Mouse (Mus musculus) gastrocnemius, postnatal 4 days (tissue): ENCODE measurements at regions not wholly inside any gene's neighbourhood (a gene's known extent, or its start where the extent isn't known, plus 50 kb on each side); places are given as distances from the start of the nearest gene placed in this dataset.
"Not testable (repeated sequence)": the region's sequence is repeated elsewhere in the genome, so short reads cannot be mapped to it uniquely, and the experiment has no call there.

Experiments used
- DNase-seq, 2 experiments: peaks; one replicate each; pipeline ENCODE4 v3.0.0; 2021 to 2022; ENCODE audit warnings: low spot score in 2 of 2, mixed read lengths in 2 of 2

- DNase-seq, result not testable (repeated sequence)
Observed at GRCm38 (mm10) chr5:3244067-3244466, 97.2 kb upstream of the Cdk6 start.

- no peak for DNase-seq
Observed at GRCm38 (mm10) chr5:3247333-3247732, 94.0 kb upstream of the Cdk6 start.

- DNase-seq, result no peak
Observed at GRCm38 (mm10) chr5:3250273-3250672, 91.0 kb upstream of the Cdk6 start.

GRCm38 (mm10) chr5:3260289-3260688, 81.0 kb upstream of the Cdk6 start:
- DNase-seq, result no peak

GRCm38 (mm10) chr5:3264988-3265738, 76.1 kb upstream of the Cdk6 start:
- not testable (repeated sequence) for DNase-seq

- DNase-seq, result no peak
Observed at GRCm38 (mm10) chr5:3267021-3267420, 74.3 kb upstream of the Cdk6 start.

GRCm38 (mm10) chr5:3269760-3270159, 71.5 kb upstream of the Cdk6 start:
- DNase-seq, result no peak

- DNase-seq, result not testable (repeated sequence)
Observed at GRCm38 (mm10) chr5:3273140-3273539, 68.1 kb upstream of the Cdk6 start.

GRCm38 (mm10) chr5:3277241-3277640, 64.0 kb upstream of the Cdk6 start:
- not testable (repeated sequence) for DNase-seq

- DNase-seq, result not testable (repeated sequence)
Observed at GRCm38 (mm10) chr5:3278956-3279355, 62.3 kb upstream of the Cdk6 start.

GRCm38 (mm10) chr5:3281911-3282506, 59.3 kb upstream of the Cdk6 start:
- not testable (repeated sequence) for DNase-seq

GRCm38 (mm10) chr5:3283083-3283482, 58.2 kb upstream of the Cdk6 start:
- no peak for DNase-seq

- DNase-seq, result not testable (repeated sequence)
Observed at GRCm38 (mm10) chr5:3284335-3284734, 57.0 kb upstream of the Cdk6 start.

GRCm38 (mm10) chr5:3289991-3290417, 51.3 kb upstream of the Cdk6 start:
- not testable (repeated sequence) for DNase-seq
